Mouse (Mus musculus) neural tube, embryonic 13.5 days (tissue): Measurements from ENCODE around the gene Col2a1. TPM values are rescaled to one million over a fixed set of nuclear protein-coding genes. Genes with fewer than 3 reads are reported as not detected.
A peak's percentile ranks its signal among the peaks of the same experiment; 100 is the strongest.

Experiments used
- ATAC-seq: fragments of 200-750 bp; cut with Nextera tagmentation; 2 replicates; pipeline ENCODE4 v1.8.0; 2017; ENCODE audit warnings: low read depth, mild to moderate bottlenecking, moderate TSS enrichment, moderate library complexity
- H3K27ac ChIP-seq: fragments of 300-500 bp; sonication (generic); replicated peaks from 2 replicates; pipeline ENCODE4 v1.5.1; 2015; ENCODE audit warnings: moderate library complexity, mild to moderate bottlenecking, inconsistent platforms
- H3K27me3 ChIP-seq: fragments of 300-500 bp; sonication (generic); 2 replicates; pipeline ENCODE4 v1.6.1; 2015; ENCODE audit warnings: mild to moderate bottlenecking, inconsistent platforms
- H3K36me3 ChIP-seq: fragments of 300-500 bp; sonication (generic); 2 replicates; pipeline ENCODE4 v1.6.1; 2015; ENCODE audit warnings: mild to moderate bottlenecking, inconsistent platforms
- H3K4me1 ChIP-seq: fragments of 300-500 bp; sonication (generic); replicated peaks from 2 replicates; pipeline ENCODE4 v1.6.1; 2015; ENCODE audit warnings: inconsistent platforms
- H3K4me2 ChIP-seq: fragments of 300-500 bp; sonication (generic); 2 replicates; pipeline ENCODE4 v1.6.1; 2015; ENCODE audit warnings: inconsistent platforms, mild to moderate bottlenecking, moderate library complexity
- H3K4me3 ChIP-seq: fragments of 300-500 bp; sonication (generic); 2 replicates; pipeline ENCODE4 v1.5.1; 2015; ENCODE audit warnings: mild to moderate bottlenecking, inconsistent platforms
- H3K9ac ChIP-seq: fragments of 300-500 bp; sonication (generic); 2 replicates; pipeline ENCODE4 v1.6.1; 2015; ENCODE audit warnings: moderate library complexity, mild to moderate bottlenecking, inconsistent platforms
- H3K9me3 ChIP-seq: fragments of 300-500 bp; sonication (generic); 2 replicates; pipeline ENCODE4 v1.6.1; 2016; ENCODE audit warnings: inconsistent platforms
- WGBS: fragments of 180-500 bp; shearing (Covaris S2); methylation state at CpG from one replicate; pipeline ENCODE4 v1.1.7; 2015; 5-methylcytosine and 5-hydroxymethylcytosine counted together
- polyA plus RNA-seq: library from polyadenylated mRNA; unstranded; fragments of >200 nt; fragmentation: Nextera tagmentation; extraction: Ambion mirVana; gene quantifications from 2 replicates; pipeline ENCODE4 v1.2.1, GENCODE M21; 2015

Gene Col2a1
- polyA plus RNA-seq, 1 experiment from 2014 or later = 67.1 TPM

- no peaks in the 10 kb centered on the region for H3K9me3 ChIP-seq
- 1% methylated on average over 37 of the region's 37 CpGs for WGBS
- H3K4me1 ChIP-seq = peaks cover 88% of the 10 kb centered on the region
- ATAC-seq = peak; percentile 14; the same call in 1 of the 2 replicates
- H3K36me3 ChIP-seq = no peaks in the 10 kb centered on the region
- H3K4me3 ChIP-seq = peak overlapping the region; percentile 43
- H3K27me3 ChIP-seq = peaks cover 47% of the 10 kb centered on the region
- H3K4me2 ChIP-seq = peak overlapping the region; percentile 84
- peak overlapping the region; percentile 87 for H3K27ac ChIP-seq
- peak overlapping the region; percentile 68 for H3K9ac ChIP-seq
Measured at GRCm38 (mm10) chr15:98001321-98002112, 3.0 kb downstream of the Col2a1 start.

GRCm38 (mm10) chr15:97999991-98000390, 4.5 kb downstream of the Col2a1 start:
- Histone ChIP-seq H3K36me3 (no peaks in the 10 kb centered on the region), H3K27me3 (peaks cover 35% of the 10 kb centered on the region), H3K4me2 (peak overlapping the region; percentile 84), H3K4me1 (peaks cover 98% of the 10 kb centered on the region), H3K4me3 (no peak overlapping the region), H3K9me3 (no peaks in the 10 kb centered on the region), H3K27ac (no peak overlapping the region), H3K9ac (no peak overlapping the region)
- no peak for ATAC-seq
- 5% methylated on average over 7 of the region's 7 CpGs for WGBS

- Histone ChIP-seq H3K9me3 (no peaks in the 10 kb centered on the region), H3K4me2 (peak overlapping the region; percentile 84), H3K36me3 (no peaks in the 10 kb centered on the region; the same call in 1 of the 2 replicates), H3K27me3 (peaks cover 31% of the 10 kb centered on the region), H3K9ac (no peak overlapping the region), H3K27ac (no peak overlapping the region), H3K4me3 (no peak overlapping the region), H3K4me1 (peaks cover 97% of the 10 kb centered on the region)
- ATAC-seq = no peak
- WGBS = 34% methylated on average over 13 of the region's 13 CpGs
Measured at GRCm38 (mm10) chr15:97999546-97999945, 4.9 kb downstream of the Col2a1 start.

- peak; percentile 33 for ATAC-seq
- H3K4me3 ChIP-seq = no peak overlapping the region
- 0 out of 2 replicates have a peak, but pooled peaks cover 10% of the 10 kb centered on the region for H3K27me3 ChIP-seq
- H3K9me3 ChIP-seq = no peaks in the 10 kb centered on the region
- peak overlapping the region; percentile 61 for H3K27ac ChIP-seq
- no peak overlapping the region for H3K9ac ChIP-seq
- WGBS = 40% methylated on average over 13 of the region's 13 CpGs
- H3K36me3 ChIP-seq = no peaks in the 10 kb centered on the region; the same call in 1 of the 2 replicates
- H3K4me1 ChIP-seq = peaks cover 89% of the 10 kb centered on the region
- H3K4me2 ChIP-seq = 0 out of 2 replicates have a peak overlapping the region, but pooled peaks have one; percentile 1
Measured at GRCm38 (mm10) chr15:97996716-97997256, 7.7 kb downstream of the Col2a1 start.

GRCm38 (mm10) chr15:97992712-97993286, 11.7 kb downstream of the Col2a1 start:
- Histone ChIP-seq H3K27ac (peak overlapping the region; percentile 92), H3K4me1 (peaks cover 80% of the 10 kb centered on the region), H3K9me3 (no peaks in the 10 kb centered on the region), H3K9ac (peak overlapping the region; percentile 66), H3K36me3 (peaks cover 9% of the 10 kb centered on the region; the same call in 1 of the 2 replicates), H3K27me3 (no peaks in the 10 kb centered on the region), H3K4me2 (peak overlapping the region; percentile 58), H3K4me3 (peak overlapping the region; percentile 32)
- 1% methylated on average over 18 of the region's 18 CpGs for WGBS
- peak; percentile 90 for ATAC-seq

- Histone ChIP-seq H3K9ac (peak overlapping the region; percentile 66), H3K4me3 (no peak overlapping the region), H3K9me3 (no peaks in the 10 kb centered on the region), H3K36me3 (peaks cover 15% of the 10 kb centered on the region), H3K4me2 (peak overlapping the region; percentile 58), H3K4me1 (peaks cover 74% of the 10 kb centered on the region), H3K27me3 (no peaks in the 10 kb centered on the region), H3K27ac (peak overlapping the region; percentile 92)
- ATAC-seq = peak; percentile 19; the same call in 1 of the 2 replicates
- 39% methylated on average over 13 of the region's 13 CpGs for WGBS
Measured at GRCm38 (mm10) chr15:97992027-97992711, 12.3 kb downstream of the Col2a1 start.

GRCm38 (mm10) chr15:97991285-97991895, 13.1 kb downstream of the Col2a1 start:
- H3K27me3 ChIP-seq = no peaks in the 10 kb centered on the region
- no peak overlapping the region for H3K4me2 ChIP-seq
- H3K9me3 ChIP-seq = no peaks in the 10 kb centered on the region
- H3K9ac ChIP-seq = peak overlapping the region; percentile 38; the same call in 1 of the 2 replicates
- ATAC-seq = no peak
- H3K4me3 ChIP-seq = no peak overlapping the region
- H3K4me1 ChIP-seq = peaks cover 67% of the 10 kb centered on the region
- peak overlapping the region; percentile 54 for H3K27ac ChIP-seq
- 9% methylated on average over 12 of the region's 12 CpGs for WGBS
- peaks cover 22% of the 10 kb centered on the region for H3K36me3 ChIP-seq

- ATAC-seq = no peak
- no peak overlapping the region; the same call in 1 of the 2 replicates for H3K4me2 ChIP-seq
- peaks cover 29% of the 10 kb centered on the region for H3K36me3 ChIP-seq
- H3K9me3 ChIP-seq = no peaks in the 10 kb centered on the region
- peak overlapping the region; percentile 38; the same call in 1 of the 2 replicates for H3K9ac ChIP-seq
- WGBS = 10% methylated on average over 4 of the region's 4 CpGs
- no peaks in the 10 kb centered on the region for H3K27me3 ChIP-seq
- no peak overlapping the region for H3K4me3 ChIP-seq
- H3K4me1 ChIP-seq = peaks cover 60% of the 10 kb centered on the region
- H3K27ac ChIP-seq = peak overlapping the region; percentile 54
Measured at GRCm38 (mm10) chr15:97990721-97991120, 13.8 kb downstream of the Col2a1 start.

- Histone ChIP-seq H3K27me3 (no peaks in the 10 kb centered on the region), H3K27ac (peak overlapping the region; percentile 19), H3K36me3 (peaks cover 35% of the 10 kb centered on the region), H3K4me1 (peaks cover 54% of the 10 kb centered on the region), H3K9me3 (no peaks in the 10 kb centered on the region), H3K4me3 (no peak overlapping the region), H3K4me2 (peak overlapping the region; percentile 44), H3K9ac (peak overlapping the region; percentile 43; the same call in 1 of the 2 replicates)
- peak; percentile 30; the same call in 1 of the 2 replicates for ATAC-seq
- 2% methylated on average over 6 of the region's 6 CpGs for WGBS
Measured at GRCm38 (mm10) chr15:97990124-97990523, 14.4 kb downstream of the Col2a1 start.

- H3K27me3 ChIP-seq = no peaks in the 10 kb centered on the region
- no peak overlapping the region for H3K4me3 ChIP-seq
- H3K36me3 ChIP-seq = peaks cover 41% of the 10 kb centered on the region
- H3K4me1 ChIP-seq = peaks cover 48% of the 10 kb centered on the region
- no peak for ATAC-seq
- WGBS = 15% methylated on average over 1 of the region's 1 CpGs
- no peaks in the 10 kb centered on the region for H3K9me3 ChIP-seq
- H3K4me2 ChIP-seq = no peak overlapping the region
- H3K27ac ChIP-seq = peak overlapping the region; percentile 19
- no peak overlapping the region; the same call in 1 of the 2 replicates for H3K9ac ChIP-seq
Measured at GRCm38 (mm10) chr15:97989544-97989943, 15.0 kb downstream of the Col2a1 start.

GRCm38 (mm10) chr15:97981560-97981959, 22.9 kb downstream of the Col2a1 start:
- whole genome bisulfite sequencing = 92% methylated on average over 6 of the region's 6 CpGs
- H3K36me3 ChIP-seq = peaks cover 89% of the 10 kb centered on the region
- no peak overlapping the region for H3K27ac ChIP-seq
- H3K4me1 ChIP-seq = no peaks in the 10 kb centered on the region
- no peaks in the 10 kb centered on the region; the same call in 1 of the 2 replicates for H3K9me3 ChIP-seq
- no peaks in the 10 kb centered on the region for H3K27me3 ChIP-seq
- no peak for ATAC-seq
- no peak overlapping the region for H3K9ac ChIP-seq
- no peak overlapping the region for H3K4me2 ChIP-seq
- H3K4me3 ChIP-seq = no peak overlapping the region
